Mouse (Mus musculus): ENCODE data around the gene Usf1.

GRCm38 (mm10) chr1:171446854-171447253 is 35.7 kb downstream of the Usf1 start:
- TF ChIP-seq CTCF (IDR thresholded peaks at IDR 0.05; ENCODE audit: control insufficient read depth, insufficient read depth, insufficient read length) (no peak), MAX (IDR thresholded peaks at IDR 0.05) (no peak), MYOG (IDR thresholded peaks at IDR 0.05; ENCODE audit: control insufficient read depth, extremely low read depth, insufficient read length) (no peak), FOSL1 (IDR thresholded peaks at IDR 0.05; ENCODE audit: insufficient read depth, low read length, poor library complexity, severe bottlenecking) (no peak), USF1 (IDR thresholded peaks at IDR 0.05; ENCODE audit: low read depth) (no peak), CEBPB (IDR thresholded peaks at IDR 0.05; ENCODE audit: low read depth) (no peak), MYOD1 (IDR thresholded peaks at IDR 0.05; ENCODE audit: control insufficient read depth, insufficient read length, low read depth) (no peak)
